Mouse (Mus musculus): Measurements from ENCODE around the gene Tgfb3.

GRCm38 (mm10) chr12:86015114-86015513 is 63.7 kb downstream of the Tgfb3 start:
- TF ChIP-seq EP300 (IDR thresholded peaks at IDR 0.05; ENCODE audit: insufficient read depth, low read depth, low read length): no peak
- TF ChIP-seq POLR2A (IDR thresholded peaks at IDR 0.05; ENCODE audit: insufficient read depth, low read depth, low read length): no peak
- TF ChIP-seq CTCF (IDR thresholded peaks at IDR 0.05): no peak
